Mouse (Mus musculus) spleen, adult 18-20 months (tissue): Measurements from ENCODE around the gene Fer.

ENCODE experiments used
- DNase-seq, 2 experiments: peaks; one replicate each; pipeline ENCODE4 v3.0.0; 2022; ENCODE audit warnings: mixed read lengths in 2 of 2

The Fer gene

DNA sequence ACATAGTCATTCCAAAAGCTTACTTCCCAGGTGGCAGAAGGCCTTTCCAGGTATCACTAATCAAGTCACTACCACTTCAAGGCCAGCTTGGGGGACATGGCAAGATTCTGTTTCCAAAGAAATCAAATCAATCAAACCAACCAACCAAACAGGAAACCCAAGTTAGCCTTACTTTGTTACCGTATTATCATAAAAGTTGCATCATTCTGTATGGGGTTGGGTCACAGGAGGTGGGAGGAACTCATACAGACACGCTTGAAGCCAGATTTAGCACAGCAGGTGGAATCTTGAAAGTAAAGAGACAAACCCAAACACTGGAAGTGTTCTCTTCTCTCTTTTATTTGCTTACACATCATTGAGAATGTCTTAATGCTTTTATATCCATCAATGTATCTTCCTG is 125.8 kb downstream of the Fer start:
- DNase-seq: no peak

DNA sequence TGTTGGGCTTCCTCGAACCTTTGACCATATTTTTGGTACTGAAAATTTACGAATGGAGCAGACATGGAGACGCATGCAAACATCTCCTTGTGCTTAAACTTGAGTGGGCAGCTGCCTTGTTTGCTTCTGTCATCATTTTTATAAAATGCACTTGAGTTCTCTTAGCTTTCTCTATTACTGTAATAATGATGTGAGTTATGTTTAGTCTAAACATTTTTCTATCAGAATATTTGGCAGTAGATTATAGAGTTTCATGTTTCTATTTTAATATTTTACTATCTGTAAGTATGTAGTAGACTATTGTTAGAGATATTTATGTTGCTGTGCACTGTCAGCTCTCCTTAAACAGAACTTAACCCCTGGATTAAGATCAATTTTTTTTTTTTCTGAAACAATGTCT is 128.3 kb downstream of the Fer start:
- no peak for DNase-seq

DNA sequence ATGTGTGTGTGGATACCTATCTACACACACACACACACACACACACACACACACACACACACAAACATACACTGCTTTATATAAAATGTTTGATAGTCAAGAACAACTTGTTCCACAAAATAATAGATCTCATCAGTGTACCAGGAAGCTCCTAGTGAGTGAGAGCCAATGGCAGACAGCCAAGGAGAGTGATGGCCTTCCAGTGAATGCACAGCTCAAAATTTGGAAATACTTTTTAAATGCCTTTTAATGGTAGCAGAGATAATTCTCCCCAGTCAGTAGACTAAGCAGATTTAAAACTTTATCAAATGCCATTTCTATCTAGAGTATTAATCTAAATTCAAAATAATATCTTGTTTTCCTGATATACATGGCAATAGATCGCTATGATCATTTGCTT is 133.1 kb downstream of the Fer start:
- DNase-seq: no peak

DNA sequence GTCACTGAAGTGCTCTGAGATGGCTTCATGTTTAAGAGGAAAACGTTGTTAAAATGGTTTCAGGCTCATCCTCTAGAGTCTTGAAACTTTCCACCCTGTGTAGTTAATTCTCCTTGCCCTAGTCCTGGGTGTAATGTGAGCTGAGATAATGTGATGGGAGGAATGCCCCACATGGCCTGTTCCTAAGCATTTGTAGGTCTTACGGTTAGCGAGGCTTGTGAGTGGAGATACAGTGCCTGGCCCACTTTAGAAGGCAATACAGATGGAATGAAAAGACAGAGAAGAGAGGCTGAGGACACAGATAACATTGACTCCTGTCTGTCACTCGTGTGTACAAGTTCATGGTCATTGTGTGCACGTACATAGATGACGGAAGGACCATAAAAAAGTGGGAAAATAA is 134.8 kb downstream of the Fer start:
- DNase-seq: no peak

DNA sequence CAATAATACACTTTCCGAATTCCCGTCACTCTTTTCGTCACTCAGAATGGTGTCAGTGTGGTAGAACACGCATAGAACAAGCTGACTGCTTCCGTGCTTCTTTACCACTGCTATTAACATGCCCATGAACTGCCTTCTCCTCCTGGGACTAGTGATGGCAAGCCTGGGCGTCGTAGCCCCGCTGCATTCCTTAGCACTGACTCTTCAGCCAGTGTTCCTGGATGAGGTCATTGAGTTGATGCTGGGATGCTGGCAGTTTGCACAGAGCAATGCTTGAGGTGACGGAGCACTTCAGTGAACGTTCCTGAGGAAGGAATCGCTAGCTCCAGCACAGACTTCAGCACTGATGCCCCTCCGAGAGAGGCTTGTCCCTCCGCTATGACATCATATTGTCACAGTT is 140.6 kb downstream of the Fer start:
- DNase-seq: no peak

DNA sequence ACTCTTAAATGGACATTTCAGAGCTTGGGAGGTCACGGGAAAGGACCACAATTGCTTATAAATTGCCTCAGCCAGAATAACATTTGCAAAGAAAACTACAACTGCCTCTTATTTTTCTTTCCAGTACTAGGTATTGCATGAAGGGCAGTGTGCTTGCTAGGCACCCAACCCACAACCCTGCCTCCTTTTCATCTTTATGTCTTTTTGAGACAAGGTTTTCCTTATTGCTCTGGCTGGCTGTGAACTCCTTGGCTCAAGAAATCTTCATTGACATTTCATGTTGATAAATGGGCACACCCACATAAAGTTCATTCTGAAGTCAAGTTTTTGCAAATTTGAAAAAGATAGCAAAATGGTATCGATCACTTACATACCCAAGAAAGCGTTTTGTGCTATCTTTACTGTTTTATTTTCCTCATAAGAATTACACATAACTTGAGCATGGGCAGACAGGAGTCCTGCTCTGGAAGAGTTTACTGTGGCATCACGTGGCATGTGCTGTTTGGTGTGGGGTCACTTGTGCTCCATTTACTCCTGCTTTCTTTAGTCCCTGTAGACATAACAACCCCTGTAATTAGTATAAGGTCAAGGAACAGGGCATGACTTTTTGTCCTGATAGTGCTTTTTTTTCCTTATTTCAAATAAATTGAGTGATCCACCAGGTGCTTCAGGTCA is 142.8 kb downstream of the Fer start:
- DNase-seq: no peak

DNA sequence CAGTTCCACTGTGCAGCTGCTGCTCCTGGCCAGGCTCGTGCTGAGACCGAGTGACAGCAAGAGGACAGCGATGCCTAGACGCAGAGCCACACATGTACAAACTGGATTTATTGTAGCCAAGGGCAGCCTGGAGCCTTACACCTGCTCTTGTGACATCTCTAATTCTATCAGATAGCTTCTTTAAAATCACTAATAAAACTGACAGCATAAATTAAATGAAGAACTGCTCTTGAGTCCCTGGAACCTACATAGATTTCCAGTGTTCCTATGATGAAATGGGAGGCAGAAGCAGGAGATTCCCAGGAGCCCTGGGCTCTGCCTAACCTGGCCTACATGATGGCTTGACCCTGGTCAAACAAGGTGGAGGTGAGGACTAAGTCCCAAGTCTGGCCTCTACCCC is 153.7 kb downstream of the Fer start:
- DNase-seq: no peak

DNA sequence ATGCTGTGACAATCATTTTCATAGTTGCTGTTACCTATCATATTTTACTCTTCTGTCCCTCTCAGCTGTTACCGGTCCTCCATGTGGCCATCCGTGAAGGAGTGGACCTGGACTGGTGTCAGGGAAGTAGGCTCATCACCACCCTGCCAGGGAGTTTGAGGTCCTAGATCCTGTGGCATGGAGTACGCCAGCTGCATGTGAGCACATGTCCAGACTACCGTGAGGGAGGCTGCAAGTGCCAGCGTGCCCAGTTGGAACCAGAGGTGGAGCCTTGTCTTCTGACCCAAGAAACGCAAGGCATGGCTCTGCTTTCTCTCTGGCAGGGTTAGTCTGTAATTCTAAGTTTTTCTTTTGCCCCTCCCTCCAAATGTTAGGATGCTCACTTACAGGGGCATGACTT is 155.4 kb downstream of the Fer start:
- DNase-seq: no peak

DNA sequence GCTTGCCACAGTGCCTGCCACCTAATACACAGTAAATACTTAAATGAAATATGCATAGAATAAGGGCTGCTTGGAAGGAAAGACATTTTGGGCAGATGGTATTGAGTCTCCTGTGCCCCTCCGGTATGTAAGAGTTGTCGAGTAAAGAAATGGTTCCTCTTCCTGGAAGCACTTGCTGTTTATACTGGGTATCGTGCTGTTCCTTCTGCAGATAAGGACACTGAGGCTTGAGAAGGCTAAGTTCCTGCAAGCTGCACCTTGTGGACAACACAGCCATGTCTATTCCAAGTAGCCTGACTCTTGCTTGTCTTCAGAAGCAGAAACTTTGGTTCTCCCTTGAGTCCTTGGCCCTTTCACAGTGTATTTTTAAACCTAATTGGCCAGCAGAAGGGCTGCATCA is 156.0 kb downstream of the Fer start:
- no peak for DNase-seq

DNA sequence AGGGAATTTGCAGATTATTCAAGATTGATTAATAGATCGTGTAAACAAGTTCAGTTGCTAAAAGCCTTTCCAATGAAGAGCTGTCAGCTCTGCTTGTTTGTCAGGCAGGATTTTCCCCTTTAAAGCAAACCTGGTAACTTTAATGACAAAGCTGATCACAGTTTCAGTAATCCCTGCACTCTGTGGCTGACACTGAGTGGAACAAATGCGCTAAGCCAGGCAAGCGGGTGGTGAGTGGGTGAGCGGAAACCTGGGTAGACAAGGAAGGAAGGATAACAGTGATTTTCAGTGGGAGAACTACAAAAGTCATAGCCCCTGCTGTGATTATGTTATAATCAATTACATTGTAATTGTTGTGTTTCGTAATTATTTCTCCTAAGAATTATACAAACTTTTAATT is 156.8 kb downstream of the Fer start:
- no peak for DNase-seq

DNA sequence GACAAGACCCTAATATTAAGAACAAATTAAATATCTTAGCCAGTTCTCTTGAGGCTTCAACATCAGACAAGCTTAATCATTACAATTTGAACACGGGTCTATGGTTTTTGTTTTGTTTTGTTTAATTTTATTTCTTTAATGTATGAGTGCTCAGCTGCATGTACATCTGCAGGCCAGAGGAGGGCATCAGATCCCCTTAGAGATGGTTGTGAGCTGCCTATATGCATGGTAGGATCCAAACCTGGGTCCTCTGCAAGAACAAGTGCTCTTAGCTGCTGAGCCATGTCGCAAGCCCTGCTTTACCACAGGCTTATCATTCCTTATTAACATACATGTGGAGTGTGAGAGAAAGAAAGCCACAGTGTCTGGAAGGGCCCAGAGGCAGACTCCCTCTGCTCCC is 163.6 kb downstream of the Fer start:
- no peak for DNase-seq

DNA sequence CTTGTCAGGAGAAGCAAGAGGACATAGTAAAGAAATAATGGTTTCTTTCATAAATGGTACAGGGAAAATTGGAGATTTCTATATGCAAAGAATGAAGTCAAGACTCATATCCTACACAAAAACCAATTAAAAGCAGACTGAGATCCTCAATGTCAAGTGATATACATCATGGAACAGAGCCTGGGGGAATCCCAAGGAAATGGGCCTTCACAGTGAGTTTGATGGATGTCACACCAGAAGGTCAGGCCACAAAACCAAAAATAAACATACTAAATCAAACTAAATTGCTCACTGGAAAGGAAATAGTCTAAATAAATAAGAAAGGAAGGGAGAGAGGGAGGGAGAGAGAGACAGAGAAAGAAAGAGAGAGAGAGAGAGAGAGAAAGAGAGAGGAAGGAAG is 178.9 kb downstream of the Fer start:
- DNase-seq: no peak

DNA sequence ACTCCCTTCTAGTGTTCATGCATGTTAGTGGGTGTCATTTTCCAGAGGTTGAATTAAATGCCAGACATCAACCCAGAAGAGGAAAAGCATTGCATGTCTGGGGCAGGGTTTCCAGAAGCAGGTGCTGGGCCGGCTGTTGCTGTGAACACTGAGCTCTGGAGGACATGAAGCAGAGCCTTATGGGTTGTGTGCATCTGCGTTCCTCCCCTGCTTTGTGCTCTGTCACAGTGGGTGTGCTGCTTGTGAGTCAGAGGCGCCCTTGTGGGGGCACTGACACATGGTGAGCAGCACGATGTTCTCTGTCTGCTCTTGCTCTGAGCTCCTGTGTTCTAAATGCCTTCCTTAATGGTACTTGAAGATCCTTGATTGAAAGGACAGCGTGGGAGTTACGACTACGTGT is 182.5 kb downstream of the Fer start:
- no peak for DNase-seq

DNA sequence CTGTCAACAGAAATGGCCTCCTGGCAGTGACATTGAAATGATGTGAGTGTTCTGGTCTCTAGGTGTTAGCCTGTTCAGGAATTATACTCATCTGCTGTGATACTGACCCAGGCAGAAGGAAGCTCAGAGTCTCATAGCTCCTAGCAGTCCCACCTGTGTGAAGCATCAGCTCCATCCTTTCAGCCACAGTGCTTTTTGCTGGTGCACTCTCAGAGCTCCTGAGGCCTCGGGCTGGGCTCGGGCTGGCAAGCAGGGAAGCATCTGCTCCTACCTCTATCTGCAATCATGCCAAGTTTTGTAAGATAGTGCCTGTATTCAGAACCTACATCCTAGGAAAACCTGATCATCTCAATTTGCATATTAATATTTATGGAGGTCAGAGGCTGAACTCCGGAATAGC is 183.7 kb downstream of the Fer start:
- DNase-seq: no peak

DNA sequence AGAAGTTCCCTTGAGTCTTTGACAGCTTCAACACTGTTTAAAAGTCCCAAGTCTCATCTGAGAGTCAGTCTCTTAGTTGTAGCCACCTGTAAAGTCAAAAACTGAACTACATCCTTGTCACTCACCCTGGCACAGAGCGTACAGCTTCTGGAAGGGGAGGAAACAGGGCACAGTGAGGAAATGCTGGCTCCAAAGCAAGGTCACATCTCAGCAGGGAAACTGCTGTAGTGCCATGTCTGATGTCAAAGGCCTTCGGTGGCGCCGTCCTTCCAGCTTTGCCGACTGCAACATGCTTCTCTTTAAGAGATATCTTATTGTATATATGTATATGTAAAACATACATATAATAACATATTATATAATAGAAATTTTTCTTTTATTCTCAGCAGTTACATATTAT is 188.0 kb downstream of the Fer start:
- DNase-seq: no peak

DNA sequence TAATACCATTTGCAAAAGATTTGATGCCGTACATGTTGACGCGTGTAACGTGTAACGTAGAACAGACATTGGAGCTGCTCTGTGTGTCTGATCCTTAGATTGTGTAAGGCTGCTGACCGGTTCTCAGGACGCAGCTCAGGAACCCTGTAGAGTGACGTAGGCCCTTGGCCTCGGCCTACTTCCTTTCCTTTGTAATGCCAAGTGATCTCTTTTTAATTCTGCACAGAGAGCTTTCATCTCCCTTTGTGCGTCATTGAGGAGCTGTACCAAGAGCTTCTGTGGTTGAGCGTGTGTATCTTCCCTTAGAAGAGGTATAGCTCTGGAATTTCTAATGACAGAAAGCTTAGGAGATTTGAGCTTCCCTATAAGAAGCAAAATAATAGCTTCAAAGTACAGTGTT is 190.8 kb downstream of the Fer start:
- no peak for DNase-seq

DNA sequence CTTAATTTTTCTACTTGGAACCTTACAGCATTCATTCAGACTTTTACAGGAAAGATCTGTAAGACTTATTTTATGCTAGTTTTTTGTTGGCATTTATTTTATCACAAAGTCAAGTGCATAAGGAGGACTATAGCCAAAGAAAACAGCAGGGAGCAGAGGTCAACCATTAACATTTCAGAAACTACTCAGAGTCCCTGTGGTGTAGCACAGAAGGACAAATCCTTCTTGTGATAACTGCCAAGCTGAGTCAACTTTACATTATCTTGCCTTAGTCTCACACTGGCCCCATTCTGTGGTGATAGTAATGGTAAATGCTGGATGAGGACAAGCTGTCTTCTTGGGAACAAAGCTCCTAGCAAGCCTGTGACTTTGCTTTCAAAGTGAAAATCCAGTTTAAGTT is 197.7 kb downstream of the Fer start:
- no peak for DNase-seq

DNA sequence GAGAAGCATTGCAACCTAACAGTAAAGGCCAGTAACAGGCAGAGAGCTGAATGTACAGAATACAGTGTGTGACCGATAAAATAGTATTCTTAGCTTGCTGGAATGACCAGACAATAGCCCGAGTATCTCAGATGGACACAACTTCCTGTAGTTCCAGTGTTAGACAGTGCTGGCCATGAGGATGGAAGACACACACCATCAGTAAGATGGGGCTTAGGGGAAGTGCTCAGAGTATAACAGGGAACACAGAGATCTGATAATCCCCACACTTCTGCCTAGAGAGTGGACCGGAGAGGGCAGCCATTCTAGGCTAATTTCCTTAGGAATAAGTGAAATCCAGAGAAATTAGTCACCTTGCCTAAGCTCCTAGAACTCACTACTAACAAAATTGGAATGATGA is 202.4 kb downstream of the Fer start:
- no peak for DNase-seq

DNA sequence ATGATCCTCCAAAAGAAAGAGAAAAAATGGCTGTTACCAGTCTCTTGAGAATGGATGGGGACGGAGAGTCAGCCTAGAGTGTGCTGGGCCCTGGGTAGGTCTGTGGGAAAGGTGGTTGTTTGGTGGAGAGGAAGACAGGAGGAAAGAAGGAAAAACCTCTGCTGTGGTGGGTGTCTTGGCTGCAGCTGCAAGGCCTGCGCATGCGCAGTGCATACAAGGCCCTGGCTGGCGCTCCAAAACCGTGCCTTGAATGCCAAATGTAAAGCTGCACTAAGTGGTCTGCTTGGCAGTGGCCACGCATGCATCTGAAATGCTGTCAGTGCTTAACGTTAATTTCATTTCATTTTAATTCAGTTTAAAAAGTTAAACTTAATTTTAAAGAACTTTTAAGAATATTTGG is 214.5 kb downstream of the Fer start:
- no peak for DNase-seq

DNA sequence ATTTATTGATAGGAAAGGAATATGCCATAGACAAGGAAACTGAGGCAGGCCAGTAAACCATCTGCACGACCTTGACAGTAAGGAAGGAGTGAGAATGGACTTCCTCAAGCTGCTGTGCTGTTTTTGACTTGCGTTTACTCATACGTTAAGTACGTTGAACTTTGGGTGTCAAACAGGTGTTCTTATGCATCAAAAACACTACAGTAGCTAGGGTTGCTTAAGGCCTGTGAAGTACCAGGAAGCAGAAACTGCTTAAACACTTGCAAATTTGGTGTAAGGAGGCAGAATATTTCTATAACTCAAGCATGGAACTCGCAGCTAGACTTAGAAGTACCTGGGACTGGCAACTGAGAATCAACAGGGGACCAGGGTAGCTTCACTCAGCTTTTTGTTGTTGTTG is 221.9 kb downstream of the Fer start:
- no peak for DNase-seq

DNA sequence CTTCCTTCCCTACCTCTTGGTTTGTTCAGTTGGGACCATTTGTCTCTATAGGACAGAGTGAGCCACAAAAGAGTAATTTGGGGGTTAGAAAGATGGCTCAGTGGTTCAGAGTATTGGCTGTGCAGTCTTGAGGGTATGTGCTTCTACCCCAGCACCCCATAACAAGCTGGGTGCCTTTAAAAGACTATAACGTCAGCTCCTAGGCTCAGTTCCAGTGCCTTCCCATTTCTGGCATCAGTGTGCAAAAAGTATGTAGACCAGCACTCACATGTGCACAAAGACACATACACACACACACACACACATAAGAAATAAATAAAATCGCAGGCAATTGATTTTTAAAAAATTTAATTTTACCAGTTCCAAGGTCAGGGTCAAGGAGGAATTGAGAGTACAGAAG is 222.6 kb downstream of the Fer start:
- DNase-seq: no peak

DNA sequence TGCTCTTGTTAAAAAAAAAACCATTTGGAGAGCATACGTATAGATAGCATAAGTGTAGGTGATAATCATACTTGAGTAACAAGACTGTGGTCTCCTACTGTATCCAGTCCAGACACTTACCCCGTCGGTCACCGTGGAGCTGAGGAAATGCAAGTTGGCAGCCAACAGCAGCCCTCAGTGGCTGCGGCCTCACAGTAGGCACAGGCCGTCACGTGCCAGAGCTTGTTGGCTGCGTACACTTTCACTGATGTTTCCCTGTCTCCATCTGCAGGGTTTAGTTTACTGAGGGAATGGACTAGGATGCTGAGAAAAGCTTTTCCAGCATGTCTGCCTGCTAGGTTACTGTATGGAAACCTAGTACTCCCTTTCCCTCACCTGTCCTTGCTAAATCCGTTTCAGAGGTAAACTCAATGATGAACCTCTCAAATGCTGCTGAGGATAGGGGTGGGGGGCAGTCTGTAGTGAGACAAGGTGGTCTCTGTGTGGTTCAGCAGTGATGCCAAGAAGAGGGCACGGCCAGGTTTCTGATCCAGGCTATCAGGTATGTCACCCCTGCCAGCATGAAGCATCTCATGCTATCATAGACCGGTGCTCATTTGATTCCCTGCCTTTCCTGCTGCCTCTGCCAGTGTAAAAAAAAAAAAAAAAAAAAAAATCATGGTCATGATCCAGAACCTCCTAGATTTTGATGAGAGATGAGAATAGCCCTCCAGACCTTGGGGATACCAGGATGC is 224.2 kb downstream of the Fer start:
- no peak for DNase-seq

DNA sequence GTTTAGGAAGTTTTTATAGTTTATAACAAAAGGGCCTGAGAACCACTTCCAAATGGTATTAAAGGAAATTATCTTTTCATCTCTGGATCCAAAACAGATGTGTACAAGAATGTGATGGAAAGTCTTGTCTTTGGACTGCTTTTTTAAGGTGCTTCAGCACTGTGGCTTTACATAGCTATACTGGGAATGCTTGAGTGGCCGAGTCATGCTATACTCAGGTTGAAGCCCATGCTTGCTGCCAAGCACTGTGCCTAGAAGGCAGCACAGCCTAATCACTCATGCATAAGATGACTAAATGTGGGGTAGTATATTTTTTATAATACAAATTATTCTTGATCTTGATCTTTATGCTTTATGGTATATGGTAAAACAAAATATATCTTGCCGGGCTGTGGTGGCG is 225.0 kb downstream of the Fer start:
- no peak for DNase-seq

DNA sequence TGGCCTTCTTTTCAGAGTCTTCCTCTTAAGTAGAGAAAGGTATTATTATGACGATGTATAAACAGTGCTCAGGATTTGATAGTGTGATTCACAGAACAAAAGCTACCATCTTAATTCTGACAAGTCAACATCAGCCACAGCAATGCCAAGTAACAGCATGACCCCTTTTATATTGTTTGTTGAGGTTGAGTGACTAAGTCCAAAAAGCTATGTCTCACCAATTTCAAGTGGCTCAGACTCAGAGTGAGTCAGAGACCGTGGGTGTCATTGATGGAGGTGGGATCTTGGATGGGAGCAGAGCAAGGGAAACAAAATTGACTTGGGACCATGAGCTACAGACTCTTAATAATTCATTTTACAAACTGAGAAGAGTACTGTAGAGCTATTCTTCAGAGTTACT is 230.9 kb downstream of the Fer start:
- DNase-seq: no peak

DNA sequence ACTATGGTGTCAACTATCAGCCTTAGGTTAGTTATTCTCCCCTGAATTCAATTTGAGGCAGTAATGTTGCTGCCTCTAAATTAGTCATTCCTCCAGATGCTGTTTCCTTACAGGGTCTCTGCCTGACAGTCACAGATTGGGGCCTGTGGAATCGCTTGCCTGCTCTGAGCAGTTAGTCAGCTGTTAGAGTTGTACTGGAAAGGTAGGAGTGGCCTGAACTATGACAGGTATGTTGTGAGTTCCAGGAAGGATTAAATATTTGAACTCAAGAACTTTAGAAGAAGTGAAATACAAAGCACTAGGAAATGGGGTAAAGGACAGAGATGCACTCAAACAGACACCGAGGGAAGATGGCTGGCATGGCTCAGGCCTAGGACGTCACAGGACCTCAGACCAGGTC is 233.9 kb downstream of the Fer start:
- DNase-seq: no peak
